Mouse (Mus musculus) gonadal fat pad, adult 2 months (tissue): ENCODE measurements around the gene Fam117b. TPM values are rescaled to one million over a fixed set of nuclear protein-coding genes. Genes with fewer than 3 reads are reported as not detected.

Experiments used
- DNase-seq: peaks from one replicate; pipeline ENCODE4 v3.0.0-alpha.2; 2012; ENCODE audit warnings: low read depth
- polyA plus RNA-seq: library from polyadenylated mRNA; depleted of rRNA; stranded (reverse); fragments of >200 nt; gene quantifications from 2 replicates; pipeline ENCODE4 v1.2.3, GENCODE M21; 2012; rRNA removed

Fam117b gene
- polyA plus RNA-seq, 1 experiment = 9.6 TPM

GRCm38 (mm10) chr1:59967291-59967690, 54.5 kb downstream of the Fam117b start:
- no peak for DNase-seq

- no peak for DNase-seq
Measured at GRCm38 (mm10) chr1:59986626-59987025, 73.8 kb downstream of the Fam117b start.

- no peak for DNase-seq
Measured at GRCm38 (mm10) chr1:59987399-59988040, 74.7 kb downstream of the Fam117b start.

- no peak for DNase-seq
Measured at GRCm38 (mm10) chr1:59995646-59996045, 82.8 kb downstream of the Fam117b start.

GRCm38 (mm10) chr1:59997352-59997751, 84.5 kb downstream of the Fam117b start:
- no peak for DNase-seq

GRCm38 (mm10) chr1:60000319-60000718, 87.5 kb downstream of the Fam117b start:
- DNase-seq = no peak

- no peak for DNase-seq
Measured at GRCm38 (mm10) chr1:60007337-60007736, 94.5 kb downstream of the Fam117b start.

- DNase-seq = no peak
Measured at GRCm38 (mm10) chr1:60008743-60009142, 95.9 kb downstream of the Fam117b start.

- DNase-seq = no peak
Measured at GRCm38 (mm10) chr1:60013779-60014178, 101.0 kb downstream of the Fam117b start.

- DNase-seq = no peak
Measured at GRCm38 (mm10) chr1:60015511-60015910, 102.7 kb downstream of the Fam117b start.

- no peak for DNase-seq
Measured at GRCm38 (mm10) chr1:60016136-60016611, 103.4 kb downstream of the Fam117b start.

- no peak for DNase-seq
Measured at GRCm38 (mm10) chr1:60017031-60017469, 104.2 kb downstream of the Fam117b start.

Other genes with a start within 250 kb of the Fam117b start
- 22.6 and 25.6 TPM in 2 replicates for gene Sumo1, start 242.2 kb upstream of the Fam117b start, polyA plus RNA-seq
- gene Nop58, start 228.0 kb upstream of the Fam117b start, polyA plus RNA-seq = 11.3 and 12.3 TPM in 2 replicates
- 10.3 and 13.7 TPM in 2 replicates for gene Bmpr2, start 149.6 kb upstream of the Fam117b start, polyA plus RNA-seq
- 0.27 and 0.43 TPM in 2 replicates for gene Ica1l, start 130.2 kb downstream of the Fam117b start, polyA plus RNA-seq
- gene Carf, start 185.2 kb downstream of the Fam117b start, polyA plus RNA-seq = 4.4 and 5.6 TPM in 2 replicates
- 5.6 and 8.9 TPM in 2 replicates for gene Wdr12, start 185.6 kb downstream of the Fam117b start, polyA plus RNA-seq